Mouse (Mus musculus) right cerebral cortex, adult 2 months (tissue): ENCODE measurements around the gene Als2cl.
A peak's percentile ranks its signal among the peaks of the same experiment; 100 is the strongest.

Experiments
- DNase-seq, 2 experiments: peaks; one replicate each; pipeline ENCODE4 v3.0.0; 2021 to 2022; ENCODE audit warnings: low spot score in 2 of 2

Gene Als2cl

GRCm38 (mm10) chr9:110879191-110879920, at the start of gene Als2cl:
Gene Als2cl, plus strand, starts transcription at chr9:110879870.
- DNase-seq, result peak; percentile 15 to 25

GRCm38 (mm10) chr9:110833021-110833420, 46.6 kb upstream of the Als2cl start:
- no peak for DNase-seq

- no peak for DNase-seq
Measured at GRCm38 (mm10) chr9:110834411-110834810, 45.3 kb upstream of the Als2cl start, which contains the start of gene Prss45. Gene Prss45, plus strand, starts transcription at chr9:110834588.

- no peak for DNase-seq
Measured at GRCm38 (mm10) chr9:110834961-110835360, 44.7 kb upstream of the Als2cl start.

- peak in 1 of 2 experiments; percentile 30 for DNase-seq
Measured at GRCm38 (mm10) chr9:110836112-110836511, 43.6 kb upstream of the Als2cl start.

- DNase-seq, result no peak
Measured at GRCm38 (mm10) chr9:110840905-110841304, 38.8 kb upstream of the Als2cl start.

- DNase-seq, result no peak
Measured at GRCm38 (mm10) chr9:110841438-110841837, 38.2 kb upstream of the Als2cl start.

- DNase-seq, result no peak
Measured at GRCm38 (mm10) chr9:110844206-110844605, 35.5 kb upstream of the Als2cl start, which contains the start of gene Prss46. Gene Prss46, plus strand, starts transcription at chr9:110844506.

- no peak for DNase-seq
Measured at GRCm38 (mm10) chr9:110849162-110849561, 30.5 kb upstream of the Als2cl start.

GRCm38 (mm10) chr9:110855903-110856302, 23.8 kb upstream of the Als2cl start:
- DNase-seq, result no peak

GRCm38 (mm10) chr9:110856920-110857319, 22.8 kb upstream of the Als2cl start:
- no peak for DNase-seq

- no peak for DNase-seq
Measured at GRCm38 (mm10) chr9:110857781-110858472, 21.7 kb upstream of the Als2cl start, which contains the start of gene Prss50. Gene Prss50, plus strand, starts transcription at chr9:110857967.

- DNase-seq, result no peak
Measured at GRCm38 (mm10) chr9:110858523-110858922, 21.1 kb upstream of the Als2cl start.

GRCm38 (mm10) chr9:110858967-110859596, 20.6 kb upstream of the Als2cl start:
- DNase-seq, result no peak

- peak; percentile 78 to 79 for DNase-seq
Measured at GRCm38 (mm10) chr9:110871030-110871429, 8.6 kb upstream of the Als2cl start.

- DNase-seq, result peak; percentile 36 to 54
Measured at GRCm38 (mm10) chr9:110873681-110874659, 5.7 kb upstream of the Als2cl start.

- no peak for DNase-seq
Measured at GRCm38 (mm10) chr9:110874660-110875191, 4.9 kb upstream of the Als2cl start.

GRCm38 (mm10) chr9:110875288-110875695, 4.4 kb upstream of the Als2cl start:
- DNase-seq, result no peak

- DNase-seq, result no peak
Measured at GRCm38 (mm10) chr9:110877353-110877752, 2.3 kb upstream of the Als2cl start.

- DNase-seq, result peak in 1 of 2 experiments; percentile 18
Measured at GRCm38 (mm10) chr9:110877888-110878287, 1.8 kb upstream of the Als2cl start.
